Mouse (Mus musculus): ENCODE measurements around the gene Steap3. TPM values are rescaled to one million over a fixed set of nuclear protein-coding genes. Genes with fewer than 3 reads are reported as not detected.

Gene Steap3
- 133 and 142 TPM in 2 replicates for polyA plus RNA-seq (2012; rRNA removed)

GRCm38 (mm10) chr1:120272605-120273004, at the start of gene Steap3:
TSS of gene Steap3 (minus strand) at chr1:120272705.

Other genes with a start within 250 kb of the Steap3 start
- 30.0 and 35.6 TPM in 2 replicates for gene Tmem37, start 198.6 kb downstream of the Steap3 start, polyA plus RNA-seq (2012; rRNA removed)
- 251 and 335 TPM in 2 replicates for gene Dbi, start 151.6 kb downstream of the Steap3 start, polyA plus RNA-seq (2012; rRNA removed)
- 0.73 and 0.76 TPM in 2 replicates for gene 3110009E18Rik, start 151.5 kb downstream of the Steap3 start, polyA plus RNA-seq (2012; rRNA removed)
- gene C1ql2, start 67.9 kb upstream of the Steap3 start, polyA plus RNA-seq (2012; rRNA removed) = 0.06 and 0.26 TPM in 2 replicates
- 0.10 TPM in 1 of 2 replicates, not detected in the other for gene Marco, start 232.3 kb upstream of the Steap3 start, polyA plus RNA-seq (2012; rRNA removed)

Data from ovary, adult 2 months (tissue).